Mouse (Mus musculus): ENCODE measurements around the gene Foxa1. TPM values are rescaled to one million over a fixed set of nuclear protein-coding genes. Genes with fewer than 3 reads are reported as not detected.

Foxa1 gene
- polyA plus RNA-seq, 1 experiment from 2014 or later = 2.4 TPM

DNA sequence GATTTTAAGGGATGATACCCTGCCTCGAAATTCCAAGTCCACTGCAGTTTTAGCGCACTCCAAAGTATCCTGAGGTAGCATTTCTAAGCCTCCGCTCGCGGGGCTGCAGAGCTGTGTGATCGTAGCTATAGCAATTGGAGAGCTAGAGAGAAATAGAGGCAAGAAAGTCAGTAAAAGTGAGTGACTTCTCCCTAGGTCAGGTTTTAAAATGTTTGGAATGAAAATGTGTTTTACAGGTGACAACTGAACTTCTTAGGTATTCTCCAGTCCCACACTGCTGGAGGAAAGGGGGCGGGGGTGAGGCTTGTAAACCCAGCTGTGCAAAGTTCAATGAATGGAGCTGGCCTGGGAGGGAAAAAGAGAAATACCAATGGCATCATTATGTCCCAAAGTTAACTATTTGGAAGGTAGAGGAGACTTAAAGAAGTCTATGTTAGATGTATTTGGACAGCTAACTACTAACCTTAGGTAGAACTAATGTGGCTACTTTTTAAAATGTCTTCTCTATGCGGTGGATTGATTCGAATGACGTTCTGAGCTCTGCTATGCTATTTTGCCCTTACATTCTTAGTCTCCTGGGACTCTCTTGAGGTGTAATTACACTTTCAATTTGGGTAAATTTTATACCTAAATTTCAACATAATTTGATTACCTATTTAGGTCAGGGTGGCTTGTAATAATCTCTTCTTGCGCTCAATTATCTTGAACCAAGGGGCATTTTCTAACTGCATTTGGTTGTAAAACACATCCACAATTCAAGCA lies 9.6 kb downstream of the Foxa1 start:
- no peak overlapping the region for H3K4me2 ChIP-seq (ENCODE audit: low read length)
- DNase-seq (peak; percentile 41), ATAC-seq (ENCODE audit: low FRiP score, low TSS enrichment) (no peak)
- no peaks in the 10 kb centered on the region for H3K36me3 ChIP-seq (ENCODE audit: control insufficient read depth, insufficient read depth, low read length)
- H3K27me3 ChIP-seq (ENCODE audit: control insufficient read depth, insufficient read depth, low read length) = peaks cover 84% of the 10 kb centered on the region
- no peak overlapping the region for H3K9ac ChIP-seq (replicated peaks; ENCODE audit: low read length)
- 2% methylated on average over 11 of the region's 11 CpGs for WGBS
- peaks cover 9% of the 10 kb centered on the region; the same call in 1 of the 2 replicates for H3K4me1 ChIP-seq (ENCODE audit: control insufficient read depth, insufficient read depth, low read length)
- H3K9me3 ChIP-seq (ENCODE audit: control insufficient read depth, low read length) = no peaks in the 10 kb centered on the region
- no peak overlapping the region for H3K4me3 ChIP-seq (replicated peaks; ENCODE audit: low read depth, low read length)
- 0 out of 2 replicates have a peak overlapping the region, but pooled peaks have one; percentile 6 for H3K27ac ChIP-seq (replicated peaks; ENCODE audit: low read depth, low read length)

DNA sequence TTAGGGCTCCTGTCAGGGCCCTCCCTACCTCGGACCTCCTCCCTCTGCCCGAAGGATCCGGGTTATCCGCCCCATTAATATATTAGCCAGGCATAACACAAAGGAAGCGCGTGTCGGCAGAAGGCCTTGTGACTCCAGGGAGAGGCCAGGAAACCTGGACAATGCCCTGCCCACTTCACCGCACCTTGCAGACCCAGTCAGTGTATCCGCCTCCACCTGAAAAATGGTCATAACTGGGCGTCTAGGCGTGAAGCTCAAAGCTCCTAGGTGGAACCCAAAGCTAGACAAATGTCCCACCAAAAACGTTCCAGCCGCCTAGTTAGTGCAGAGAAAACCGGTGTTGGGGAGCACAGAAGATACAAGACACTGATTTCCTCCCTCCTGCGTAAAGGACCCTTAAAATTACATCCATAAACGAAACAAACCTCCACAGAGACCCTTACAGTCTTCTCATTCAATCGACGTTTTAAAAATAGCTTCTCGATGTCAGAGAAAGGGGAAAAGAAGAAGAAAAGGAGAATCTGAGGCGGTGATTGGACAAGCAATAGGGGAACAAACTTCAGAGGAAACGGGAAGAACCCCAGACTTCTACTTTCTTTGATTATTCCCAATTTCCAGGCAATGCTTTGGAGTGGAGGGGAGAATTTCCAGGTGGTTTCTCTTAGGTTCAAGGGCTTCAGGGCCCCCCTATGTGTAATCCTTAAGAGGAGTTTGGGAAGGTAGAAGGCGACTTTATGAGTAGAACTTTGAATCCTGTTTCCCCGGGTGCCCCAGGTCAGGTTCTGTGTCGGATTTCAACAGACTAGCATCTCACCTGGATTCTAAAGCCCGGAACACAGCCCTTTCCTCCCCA lies 10.4 kb downstream of the Foxa1 start:
- Histone ChIP-seq H3K4me1 (ENCODE audit: control insufficient read depth, insufficient read depth, low read length) (peaks cover 9% of the 10 kb centered on the region; the same call in 1 of the 2 replicates), H3K9me3 (ENCODE audit: control insufficient read depth, low read length) (no peaks in the 10 kb centered on the region), H3K4me2 (ENCODE audit: low read length) (no peak overlapping the region), H3K27ac (replicated peaks; ENCODE audit: low read depth, low read length) (0 out of 2 replicates have a peak overlapping the region, but pooled peaks have one; percentile 6), H3K9ac (replicated peaks; ENCODE audit: low read length) (no peak overlapping the region), H3K4me3 (replicated peaks; ENCODE audit: low read depth, low read length) (no peak overlapping the region), H3K36me3 (ENCODE audit: control insufficient read depth, insufficient read depth, low read length) (no peaks in the 10 kb centered on the region), H3K27me3 (ENCODE audit: control insufficient read depth, insufficient read depth, low read length) (peaks cover 84% of the 10 kb centered on the region)
- ATAC-seq (ENCODE audit: low FRiP score, low TSS enrichment) (no peak; the same call in 1 of the 2 replicates), DNase-seq (peak; percentile 33)
- WGBS = 2% methylated on average over 25 of the region's 25 CpGs

DNA sequence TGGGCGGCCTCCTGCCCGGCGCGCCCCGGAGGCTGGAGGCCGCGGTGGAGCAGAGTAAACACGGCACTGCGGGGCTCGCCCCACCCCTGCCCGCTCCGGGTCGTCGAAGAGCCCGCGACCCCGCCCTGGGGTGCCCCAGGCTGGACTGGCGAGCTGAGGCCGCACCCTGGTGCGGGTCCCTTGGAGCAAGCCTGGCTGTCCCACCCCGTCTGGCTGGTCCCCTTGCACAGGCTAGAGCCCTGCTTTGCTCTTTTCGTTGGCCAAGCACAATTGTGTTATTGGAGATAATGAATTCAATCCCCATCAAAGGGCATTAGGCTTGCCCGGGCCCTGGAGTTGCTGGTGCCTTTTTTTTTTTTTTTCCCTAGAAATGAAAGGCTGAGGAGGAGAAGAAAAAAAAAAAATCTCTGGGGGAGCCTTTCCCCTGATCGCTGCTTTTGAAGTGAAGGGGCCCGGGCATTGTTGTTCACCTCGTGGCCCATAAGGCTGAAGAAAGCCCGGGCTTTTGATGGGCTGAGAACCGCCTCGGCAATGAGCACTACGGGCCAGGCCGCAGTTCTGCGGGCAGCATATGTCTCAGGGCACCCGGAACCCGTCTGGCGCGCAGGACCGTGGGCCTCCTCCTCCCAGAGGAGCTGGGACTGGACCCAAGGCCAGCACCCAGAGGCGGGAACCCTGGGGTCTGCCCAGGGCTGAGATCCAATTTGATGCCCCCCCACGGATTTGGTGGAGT lies 11.7 kb downstream of the Foxa1 start:
- WGBS = under 1% methylated on average over 32 of the region's 39 CpGs
- Histone ChIP-seq H3K4me1 (ENCODE audit: control insufficient read depth, insufficient read depth, low read length) (peaks cover 9% of the 10 kb centered on the region; the same call in 1 of the 2 replicates), H3K27me3 (ENCODE audit: control insufficient read depth, insufficient read depth, low read length) (peaks cover 86% of the 10 kb centered on the region), H3K27ac (replicated peaks; ENCODE audit: low read depth, low read length) (peak overlapping the region; percentile 55; the same call in 1 of the 2 replicates), H3K9me3 (ENCODE audit: control insufficient read depth, low read length) (no peaks in the 10 kb centered on the region), H3K9ac (replicated peaks; ENCODE audit: low read length) (no peak overlapping the region), H3K4me3 (replicated peaks; ENCODE audit: low read depth, low read length) (0 out of 2 replicates have a peak overlapping the region, but pooled peaks have one; percentile 10), H3K36me3 (ENCODE audit: control insufficient read depth, insufficient read depth, low read length) (no peaks in the 10 kb centered on the region), H3K4me2 (ENCODE audit: low read length) (peak overlapping the region; percentile 26; the same call in 1 of the 2 replicates)
- DNase-seq (peak; percentile 64), ATAC-seq (ENCODE audit: low FRiP score, low TSS enrichment) (peak; percentile 62)

GRCm38 (mm10) chr12:57534517-57534878 lies 12.2 kb downstream of the Foxa1 start:
- H3K9me3 ChIP-seq (ENCODE audit: control insufficient read depth, low read length) = no peaks in the 10 kb centered on the region
- no peaks in the 10 kb centered on the region for H3K36me3 ChIP-seq (ENCODE audit: control insufficient read depth, insufficient read depth, low read length)
- peaks cover 9% of the 10 kb centered on the region; the same call in 1 of the 2 replicates for H3K4me1 ChIP-seq (ENCODE audit: control insufficient read depth, insufficient read depth, low read length)
- 0 out of 2 replicates have a peak overlapping the region, but pooled peaks have one; percentile 55 for H3K27ac ChIP-seq (replicated peaks; ENCODE audit: low read depth, low read length)
- 2% methylated on average over 5 of the region's 6 CpGs for WGBS
- ATAC-seq (ENCODE audit: low FRiP score, low TSS enrichment) = peak; percentile 32; the same call in 1 of the 2 replicates
- DNase-seq = no peak
- H3K4me2 ChIP-seq (ENCODE audit: low read length) = peak overlapping the region; percentile 26; the same call in 1 of the 2 replicates
- peaks cover 82% of the 10 kb centered on the region for H3K27me3 ChIP-seq (ENCODE audit: control insufficient read depth, insufficient read depth, low read length)
- no peak overlapping the region for H3K4me3 ChIP-seq (replicated peaks; ENCODE audit: low read depth, low read length)
- H3K9ac ChIP-seq (replicated peaks; ENCODE audit: low read length) = no peak overlapping the region

DNA sequence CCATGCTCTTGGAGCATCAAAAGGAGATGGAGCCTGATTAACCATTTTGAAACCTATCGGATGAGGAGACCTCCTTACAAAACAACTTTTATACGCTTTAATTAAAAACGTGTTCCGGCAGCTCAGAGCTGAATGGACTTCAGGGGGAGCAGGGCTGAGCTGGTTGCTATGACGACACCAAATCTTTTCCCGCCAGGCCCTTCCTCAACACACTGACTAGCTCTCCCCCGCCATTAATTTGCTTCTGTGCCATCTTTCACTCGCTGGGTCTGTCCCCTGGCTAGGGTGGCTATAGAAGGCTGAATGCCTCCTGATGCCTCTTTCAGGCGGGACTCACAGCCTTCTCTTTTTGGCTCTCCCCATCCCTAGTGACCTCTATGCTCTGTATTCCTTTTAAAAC lies 16.2 kb downstream of the Foxa1 start:
- H3K27me3 ChIP-seq (ENCODE audit: control insufficient read depth, insufficient read depth, low read length) = peaks cover 79% of the 10 kb centered on the region
- H3K9ac ChIP-seq (replicated peaks; ENCODE audit: low read length) = no peak overlapping the region
- H3K4me2 ChIP-seq (ENCODE audit: low read length) = no peak overlapping the region
- 0 out of 2 replicates have a peak, but pooled peaks have one; percentile 43 for ATAC-seq (ENCODE audit: low FRiP score, low TSS enrichment)
- H3K9me3 ChIP-seq (ENCODE audit: control insufficient read depth, low read length) = no peaks in the 10 kb centered on the region
- no peaks in the 10 kb centered on the region for H3K36me3 ChIP-seq (ENCODE audit: control insufficient read depth, insufficient read depth, low read length)
- H3K4me1 ChIP-seq (ENCODE audit: control insufficient read depth, insufficient read depth, low read length) = peaks cover 3% of the 10 kb centered on the region; the same call in 1 of the 2 replicates
- peak; percentile 70 for DNase-seq
- H3K4me3 ChIP-seq (replicated peaks; ENCODE audit: low read depth, low read length) = no peak overlapping the region
- 2% methylated on average over 9 of the region's 9 CpGs for WGBS
- H3K27ac ChIP-seq (replicated peaks; ENCODE audit: low read depth, low read length) = no peak overlapping the region

DNA sequence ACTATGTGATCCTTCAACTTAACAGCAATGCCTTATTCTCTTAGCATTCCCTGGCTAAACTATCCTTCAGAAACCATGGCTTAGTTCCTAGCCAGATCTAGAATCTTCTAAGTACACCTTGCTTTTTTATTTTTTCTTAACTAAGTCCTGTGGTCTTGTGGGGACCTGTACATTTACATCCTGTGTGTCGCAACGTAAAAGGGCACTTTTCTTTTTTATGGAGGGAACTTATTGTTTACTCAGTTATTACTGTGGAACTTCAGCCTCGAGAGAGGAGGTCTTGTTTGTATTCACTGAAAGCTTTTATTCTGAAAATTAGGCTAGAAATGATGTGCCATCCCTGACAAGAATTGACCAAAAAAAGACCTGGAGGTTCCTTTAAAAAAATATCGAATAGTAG lies 18.4 kb downstream of the Foxa1 start:
- Histone ChIP-seq H3K4me1 (ENCODE audit: control insufficient read depth, insufficient read depth, low read length) (no peaks in the 10 kb centered on the region), H3K4me2 (ENCODE audit: low read length) (no peak overlapping the region), H3K9ac (replicated peaks; ENCODE audit: low read length) (no peak overlapping the region), H3K4me3 (replicated peaks; ENCODE audit: low read depth, low read length) (no peak overlapping the region), H3K9me3 (ENCODE audit: control insufficient read depth, low read length) (no peaks in the 10 kb centered on the region), H3K27me3 (ENCODE audit: control insufficient read depth, insufficient read depth, low read length) (peaks cover 58% of the 10 kb centered on the region), H3K27ac (replicated peaks; ENCODE audit: low read depth, low read length) (no peak overlapping the region), H3K36me3 (ENCODE audit: control insufficient read depth, insufficient read depth, low read length) (no peaks in the 10 kb centered on the region)
- WGBS = 85% methylated on average over 4 of the region's 4 CpGs
- DNase-seq (no peak), ATAC-seq (ENCODE audit: low FRiP score, low TSS enrichment) (no peak)

DNA sequence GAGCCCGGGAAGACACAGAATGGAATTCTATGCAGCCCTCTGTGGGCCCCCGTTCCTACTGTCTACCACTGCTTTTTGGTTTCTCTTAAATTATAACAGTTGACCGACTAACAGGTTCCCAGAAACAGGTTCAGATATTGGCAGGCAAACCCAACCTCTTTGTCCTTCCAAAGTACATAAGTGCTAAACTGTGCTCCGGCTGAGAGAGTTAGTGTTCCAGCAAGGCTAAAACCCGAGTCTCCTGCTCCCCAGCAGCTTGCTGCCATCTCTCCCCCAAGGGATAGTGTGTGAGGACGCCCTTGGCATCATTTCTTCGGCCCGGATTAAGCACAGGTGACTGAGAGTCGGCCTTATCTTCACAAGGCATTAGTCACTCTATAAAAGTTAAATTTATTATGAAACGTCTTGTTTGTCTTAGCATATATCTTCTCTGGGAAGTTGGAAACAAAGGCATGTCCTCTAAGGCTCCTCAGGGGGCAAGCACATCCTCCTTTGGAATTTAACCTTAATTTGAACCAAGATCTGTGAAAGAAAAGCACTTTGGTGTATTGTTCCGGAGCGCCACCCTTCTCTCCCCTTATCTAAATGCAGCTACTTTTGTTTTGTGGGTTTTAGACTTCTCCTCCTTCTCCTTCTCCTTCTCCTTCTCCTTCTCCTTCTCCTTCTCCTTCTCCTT lies 30.9 kb downstream of the Foxa1 start:
- no peak overlapping the region for H3K9ac ChIP-seq (replicated peaks; ENCODE audit: low read length)
- H3K9me3 ChIP-seq (ENCODE audit: control insufficient read depth, low read length) = no peaks in the 10 kb centered on the region
- H3K4me3 ChIP-seq (replicated peaks; ENCODE audit: low read depth, low read length) = no peak overlapping the region
- H3K27ac ChIP-seq (replicated peaks; ENCODE audit: low read depth, low read length) = no peak overlapping the region
- H3K4me2 ChIP-seq (ENCODE audit: low read length) = no peak overlapping the region
- DNase-seq (no peak), ATAC-seq (ENCODE audit: low FRiP score, low TSS enrichment) (no peak)
- no peaks in the 10 kb centered on the region for H3K36me3 ChIP-seq (ENCODE audit: control insufficient read depth, insufficient read depth, low read length)
- H3K4me1 ChIP-seq (ENCODE audit: control insufficient read depth, insufficient read depth, low read length) = no peaks in the 10 kb centered on the region
- no peaks in the 10 kb centered on the region for H3K27me3 ChIP-seq (ENCODE audit: control insufficient read depth, insufficient read depth, low read length)
- 44% methylated on average over 12 of the region's 12 CpGs for WGBS

DNA sequence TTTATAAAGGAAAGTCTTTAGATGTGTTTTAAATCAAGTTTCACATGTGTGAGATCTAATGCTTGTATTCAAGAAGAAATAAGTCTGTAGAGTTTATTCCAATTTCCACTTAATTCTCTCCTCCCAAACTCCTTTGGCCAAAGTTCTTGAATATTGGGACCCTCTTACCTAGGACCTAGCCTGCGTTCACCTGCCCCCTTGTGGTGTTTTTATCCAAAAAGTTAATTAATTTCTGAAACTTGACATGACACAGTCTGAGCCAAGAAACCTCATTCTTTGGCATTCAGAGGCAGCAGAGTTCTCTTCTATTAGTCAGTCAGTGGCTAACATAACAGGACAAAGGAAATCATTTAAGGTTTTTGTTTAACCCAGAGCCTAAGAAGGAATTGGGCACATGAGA lies 32.2 kb downstream of the Foxa1 start:
- ATAC-seq (ENCODE audit: low FRiP score, low TSS enrichment) = no peak
- no peaks in the 10 kb centered on the region for H3K9me3 ChIP-seq (ENCODE audit: control insufficient read depth, low read length)
- no peak overlapping the region for H3K9ac ChIP-seq (replicated peaks; ENCODE audit: low read length)
- 57% methylated on average over 1 of the region's 1 CpGs for WGBS
- DNase-seq = no peak
- H3K36me3 ChIP-seq (ENCODE audit: control insufficient read depth, insufficient read depth, low read length) = no peaks in the 10 kb centered on the region
- H3K27me3 ChIP-seq (ENCODE audit: control insufficient read depth, insufficient read depth, low read length) = no peaks in the 10 kb centered on the region
- no peak overlapping the region for H3K4me2 ChIP-seq (ENCODE audit: low read length)
- H3K27ac ChIP-seq (replicated peaks; ENCODE audit: low read depth, low read length) = no peak overlapping the region
- no peaks in the 10 kb centered on the region for H3K4me1 ChIP-seq (ENCODE audit: control insufficient read depth, insufficient read depth, low read length)
- no peak overlapping the region for H3K4me3 ChIP-seq (replicated peaks; ENCODE audit: low read depth, low read length)

Data from midbrain, embryonic 14.5 days (tissue).